Mouse (Mus musculus) midbrain, embryonic 11.5 days (tissue): Measurements from ENCODE around the gene Apon. TPM values are rescaled to one million over a fixed set of nuclear protein-coding genes. Genes with fewer than 3 reads are reported as not detected.
"Not testable (repeated sequence)": the region's sequence is repeated elsewhere in the genome, so short reads cannot be mapped to it uniquely, and the experiment has no call there.

Source experiments
- ATAC-seq: fragments of 200-750 bp; cut with Nextera tagmentation; 2 replicates; pipeline ENCODE4 v1.8.0; 2017; ENCODE audit warnings: moderate TSS enrichment, moderate library complexity; ENCODE audit not compliant: low FRiP score
- DNase-seq: peaks from one replicate; pipeline ENCODE4 v3.0.0; 2015; ENCODE audit warnings: low spot score; ENCODE audit errors: missing footprints
- H3K27ac ChIP-seq: fragments of 300-500 bp; sonication (generic); 2 replicates; pipeline ENCODE4 v1.5.1; 2014; ENCODE audit warnings: low read depth, low read length
- H3K27me3 ChIP-seq: fragments of 300-500 bp; sonication (generic); 2 replicates; pipeline ENCODE4 v1.6.1; 2014; ENCODE audit warnings: mild to moderate bottlenecking, low read length, moderate library complexity, mixed read lengths; ENCODE audit not compliant: control insufficient read depth, insufficient read depth
- H3K36me3 ChIP-seq: fragments of 300-500 bp; sonication (generic); 2 replicates; pipeline ENCODE4 v1.6.1; 2014; ENCODE audit warnings: mild to moderate bottlenecking, low read length, moderate library complexity, mixed read lengths; ENCODE audit not compliant: control insufficient read depth, insufficient read depth
- H3K4me1 ChIP-seq: fragments of 300-500 bp; sonication (generic); 2 replicates; pipeline ENCODE4 v1.6.1; 2014; ENCODE audit warnings: low read length; ENCODE audit not compliant: control insufficient read depth, insufficient read depth
- H3K4me2 ChIP-seq: fragments of 300-500 bp; sonication (generic); 2 replicates; pipeline ENCODE4 v1.6.1; 2014; ENCODE audit warnings: mild to moderate bottlenecking, moderate library complexity
- H3K4me3 ChIP-seq: fragments of 300-500 bp; sonication (generic); 2 replicates; pipeline ENCODE4 v1.5.1; 2014; ENCODE audit warnings: low read depth, low read length
- H3K9ac ChIP-seq: fragments of 300-500 bp; sonication (generic); 2 replicates; pipeline ENCODE4 v1.6.1; 2014; ENCODE audit warnings: low read length
- H3K9me3 ChIP-seq: fragments of 300-500 bp; sonication (generic); 2 replicates; pipeline ENCODE4 v1.6.1; 2016; ENCODE audit warnings: low read length; ENCODE audit not compliant: control insufficient read depth
- WGBS: fragments of 180-500 bp; shearing (Covaris S2); extraction: QIAGEN DNeasy Blood & Tissue Kit; methylation state at CpG from one replicate; pipeline ENCODE4 v1.1.7; 2014; 5-methylcytosine and 5-hydroxymethylcytosine counted together
- polyA plus RNA-seq: library from polyadenylated mRNA; unstranded; fragments of >200 nt; fragmentation: Nextera tagmentation; extraction: Ambion mirVana; gene quantifications from 2 replicates; pipeline ENCODE4 v1.2.1, GENCODE M21; 2014

The Apon gene
- polyA plus RNA-seq, 1 experiment from 2014 or later, result 0.22 TPM

DNA sequence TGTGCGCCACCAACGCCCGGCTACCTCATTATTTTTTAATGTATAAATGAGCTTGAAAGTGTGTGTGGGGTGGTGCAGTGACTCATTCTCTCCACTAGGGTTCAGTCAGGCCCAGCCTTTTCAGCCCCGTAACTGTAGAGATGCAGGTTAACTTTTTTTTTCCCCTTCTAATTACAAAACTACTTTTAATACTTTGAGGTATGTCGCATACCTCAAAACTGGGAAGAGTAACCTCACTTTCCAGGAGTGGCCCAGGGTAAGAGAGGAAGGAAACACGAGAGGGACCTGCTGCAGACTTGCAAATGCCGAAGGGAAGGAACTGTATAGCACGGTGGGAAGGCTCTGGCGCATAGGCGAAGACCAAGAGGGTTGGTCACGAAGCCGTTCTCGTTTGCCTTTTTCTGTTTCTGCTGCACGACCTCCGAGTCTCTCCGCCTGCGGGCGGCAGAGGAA lies 41.0 kb upstream of the Apon start:
- H3K36me3 ChIP-seq, result no peaks in the 10 kb centered on the region

DNA sequence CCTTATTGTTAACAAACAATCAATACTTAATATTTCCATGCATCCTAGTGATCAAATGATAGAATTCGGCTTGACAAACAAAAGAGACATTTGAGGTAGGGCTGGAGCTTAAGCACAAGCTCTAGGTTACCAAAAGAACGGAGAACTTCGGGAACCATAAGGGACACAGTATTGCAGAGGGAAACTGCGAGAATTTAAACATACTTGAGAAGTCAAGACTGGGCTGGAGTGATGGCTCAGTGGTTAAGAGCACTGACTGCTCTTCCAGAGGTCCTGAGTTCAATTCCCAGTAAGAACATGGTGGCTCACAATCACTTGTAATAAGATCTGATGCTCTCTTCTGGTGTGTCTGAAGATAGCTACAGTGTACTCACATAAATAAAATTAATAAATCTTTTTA lies 39.8 kb upstream of the Apon start:
- not testable (repeated sequence) for H3K9me3 ChIP-seq, DNase-seq, H3K4me1 ChIP-seq, ATAC-seq, H3K4me3 ChIP-seq, H3K27ac ChIP-seq, H3K4me2 ChIP-seq, H3K27me3 ChIP-seq, H3K36me3 ChIP-seq, H3K9ac ChIP-seq
- 84% methylated on average over 4 of the region's 4 CpGs for WGBS

More for the DNA sequence above, 41.0 kb upstream of the Apon start:
- no peak overlapping the region for H3K27ac ChIP-seq
- peak overlapping the region; percentile 41; the same call in 1 of the 2 replicates for H3K9ac ChIP-seq
- WGBS, result 4% methylated on average over 18 of the region's 18 CpGs
- H3K4me1 ChIP-seq, result peaks cover 5% of the 10 kb centered on the region; the same call in 1 of the 2 replicates
- no peaks in the 10 kb centered on the region for H3K9me3 ChIP-seq
- H3K4me3 ChIP-seq, result peak overlapping the region; percentile 23; the same call in 1 of the 2 replicates
- DNase-seq (peak; percentile 93), ATAC-seq (peak; percentile 47)
- H3K4me2 ChIP-seq, result peak overlapping the region; percentile 49
- 0 out of 2 replicates have a peak, but pooled peaks cover 3% of the 10 kb centered on the region for H3K27me3 ChIP-seq

DNA sequence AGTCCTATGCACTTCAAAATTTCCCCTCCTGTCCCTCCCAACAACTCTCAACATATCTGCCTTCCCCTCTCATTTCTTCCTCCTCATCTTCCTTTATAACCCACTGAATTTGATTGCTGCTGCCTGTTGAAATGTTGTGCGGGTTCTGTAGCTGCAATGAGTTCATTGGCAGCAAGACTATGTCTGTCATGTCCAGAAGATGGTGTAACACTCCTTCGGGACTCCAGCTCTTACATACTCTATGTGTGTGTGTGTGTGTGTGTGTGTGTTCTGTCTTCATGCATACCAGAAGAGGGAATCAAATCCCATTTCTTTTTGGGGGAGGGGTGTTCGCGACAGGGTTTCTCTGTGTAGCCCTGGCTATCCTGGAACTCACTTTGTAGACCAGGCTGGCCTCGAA lies 38.9 kb upstream of the Apon start:
- WGBS, result 84% methylated on average over 5 of the region's 5 CpGs
- Histone ChIP-seq H3K4me2 (no peak overlapping the region), H3K9ac (no peak overlapping the region), H3K27me3 (0 out of 2 replicates have a peak, but pooled peaks cover 3% of the 10 kb centered on the region), H3K36me3 (no peaks in the 10 kb centered on the region), H3K27ac (no peak overlapping the region), H3K4me1 (peaks cover 5% of the 10 kb centered on the region; the same call in 1 of the 2 replicates), H3K9me3 (no peaks in the 10 kb centered on the region), H3K4me3 (no peak overlapping the region)
- ATAC-seq, result no peak
- DNase-seq, result no peak

DNA sequence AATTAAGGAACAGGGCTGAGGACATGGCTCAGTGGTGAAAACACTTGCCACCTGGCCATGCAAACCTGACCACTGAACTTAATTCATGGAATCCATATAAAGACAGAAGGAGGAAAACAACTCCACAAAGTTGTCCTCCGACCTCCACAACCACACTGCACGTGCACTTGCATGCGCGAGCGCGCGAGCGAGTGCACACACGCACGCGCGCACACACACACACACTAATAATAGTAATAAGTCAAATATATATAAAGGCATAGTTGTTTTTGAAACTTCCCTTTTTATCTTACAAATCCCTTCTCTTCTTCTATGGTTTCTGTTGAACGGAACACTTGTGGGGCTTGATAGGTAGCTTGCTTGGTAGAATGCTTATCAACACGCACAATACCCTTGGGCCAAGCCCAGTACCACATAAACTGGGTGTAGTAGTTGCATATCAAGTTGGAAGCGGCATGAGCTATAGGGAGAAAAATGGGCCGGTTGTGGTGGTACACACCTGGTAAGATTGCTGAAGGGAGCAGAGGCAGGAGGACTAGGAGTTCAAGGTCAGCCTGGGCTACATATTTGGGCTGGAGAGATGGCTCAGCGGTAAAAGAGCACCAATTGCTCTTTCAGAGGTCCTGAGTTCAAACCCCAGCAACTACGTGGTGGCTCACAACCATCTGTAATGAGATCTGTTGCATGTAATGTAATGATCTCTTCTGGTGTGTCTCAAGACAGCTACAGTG lies 35.3 kb upstream of the Apon start:
- Histone ChIP-seq H3K9me3 (no peaks in the 10 kb centered on the region), H3K27ac (no peak overlapping the region), H3K4me1 (no peaks in the 10 kb centered on the region), H3K27me3 (no peaks in the 10 kb centered on the region), H3K36me3 (no peaks in the 10 kb centered on the region), H3K4me3 (no peak overlapping the region), H3K4me2 (no peak overlapping the region), H3K9ac (no peak overlapping the region)
- ATAC-seq (no peak), DNase-seq (no peak)
- WGBS, result 95% methylated on average over 18 of the region's 18 CpGs

DNA sequence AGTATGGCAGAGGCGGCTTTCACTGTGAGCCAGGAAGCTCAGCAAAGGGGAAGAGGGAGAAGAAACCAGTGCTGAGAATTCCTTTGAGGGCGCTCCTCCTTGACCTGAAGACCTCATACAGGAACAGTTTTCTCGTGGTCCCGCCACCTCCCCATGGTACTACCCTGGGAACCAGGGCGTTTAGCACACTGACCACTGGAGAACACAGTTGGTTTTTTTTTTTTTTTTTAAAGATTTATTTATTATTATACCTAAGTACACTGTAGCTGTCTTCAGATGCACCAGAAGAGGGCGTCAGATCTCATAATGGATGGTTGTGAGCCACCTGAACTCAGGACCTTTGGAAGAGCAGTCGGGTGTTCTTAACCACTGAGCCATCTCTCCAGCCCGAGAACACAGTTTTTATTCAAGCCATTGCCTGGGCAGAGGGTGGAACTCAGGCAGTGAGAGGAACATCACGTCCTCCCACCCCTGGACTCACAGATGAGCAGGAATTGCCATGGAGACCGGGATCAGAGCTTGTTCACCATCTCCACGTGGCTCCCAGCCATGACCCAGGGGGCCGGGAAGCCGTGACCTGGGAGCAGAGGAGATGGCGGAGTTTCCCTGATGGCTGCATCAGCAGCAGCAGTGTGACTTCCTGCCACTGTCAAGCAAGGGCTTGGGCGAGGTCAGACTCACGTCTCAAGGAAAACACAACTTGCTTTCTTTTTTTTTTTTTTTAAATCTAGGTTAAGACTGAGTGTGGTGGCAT lies 32.2 kb upstream of the Apon start:
- no peaks in the 10 kb centered on the region for H3K36me3 ChIP-seq
- DNase-seq (no peak), ATAC-seq (no peak)
- no peak overlapping the region for H3K9ac ChIP-seq
- H3K9me3 ChIP-seq, result no peaks in the 10 kb centered on the region
- no peak overlapping the region for H3K4me2 ChIP-seq
- no peaks in the 10 kb centered on the region for H3K27me3 ChIP-seq
- WGBS, result 59% methylated on average over 16 of the region's 16 CpGs
- H3K4me3 ChIP-seq, result no peak overlapping the region
- no peak overlapping the region for H3K27ac ChIP-seq
- peaks cover 10% of the 10 kb centered on the region for H3K4me1 ChIP-seq

DNA sequence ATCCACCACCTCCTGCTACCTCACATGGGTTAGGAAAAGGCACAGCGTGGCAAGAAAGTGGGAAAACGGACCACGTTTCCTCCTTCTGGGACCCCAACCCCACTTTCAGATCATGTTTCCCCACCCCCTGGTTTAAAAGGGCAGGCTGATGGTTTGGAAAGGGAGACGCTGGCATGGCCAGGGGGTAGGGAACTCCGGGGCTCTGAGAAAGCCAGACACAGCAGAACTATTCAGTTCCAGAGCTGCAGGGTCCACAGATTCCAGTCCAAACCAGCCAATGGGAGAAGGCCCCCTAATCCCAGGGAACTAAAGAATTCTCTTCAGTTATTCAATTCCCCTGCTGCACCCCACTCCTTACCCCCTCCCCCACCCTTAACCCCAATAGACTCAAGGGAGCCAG lies 28.8 kb upstream of the Apon start:
- no peak overlapping the region for H3K9ac ChIP-seq
- no peak for ATAC-seq
- no peaks in the 10 kb centered on the region for H3K27me3 ChIP-seq
- H3K36me3 ChIP-seq, result no peaks in the 10 kb centered on the region
- no peak for DNase-seq
- H3K4me1 ChIP-seq, result peaks cover 10% of the 10 kb centered on the region
- no peak overlapping the region for H3K4me2 ChIP-seq
- H3K9me3 ChIP-seq, result no peaks in the 10 kb centered on the region
- no peak overlapping the region for H3K4me3 ChIP-seq
- WGBS, result 30% methylated on average over 5 of the region's 5 CpGs
- H3K27ac ChIP-seq, result no peak overlapping the region

DNA sequence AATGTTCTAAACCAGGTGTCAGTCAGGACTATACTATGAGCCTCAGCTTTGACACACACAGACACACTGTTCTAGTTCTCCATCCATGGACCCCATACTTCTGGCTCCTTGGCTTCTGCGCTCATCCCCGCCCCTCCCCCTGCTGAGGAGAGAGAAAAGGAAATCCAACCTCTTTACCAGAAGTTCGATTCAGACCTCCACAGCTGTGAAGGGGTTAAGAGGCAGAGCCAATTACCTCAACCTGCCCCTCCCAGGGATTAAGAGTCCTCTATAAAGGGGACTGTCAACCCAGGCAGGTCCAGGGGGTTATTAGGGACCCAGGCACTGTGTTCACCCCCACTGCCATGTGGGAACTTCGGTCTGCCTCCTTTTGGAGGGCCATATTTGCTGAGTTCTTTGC lies 28.4 kb upstream of the Apon start, which contains the start of gene Mip:
TSS of gene Mip (plus strand) at position 301 of the 400 bp plus-strand sequence.
- 22% methylated on average over 4 of the region's 4 CpGs for WGBS
- H3K4me3 ChIP-seq, result no peak within 1 kb of the TSS

DNA sequence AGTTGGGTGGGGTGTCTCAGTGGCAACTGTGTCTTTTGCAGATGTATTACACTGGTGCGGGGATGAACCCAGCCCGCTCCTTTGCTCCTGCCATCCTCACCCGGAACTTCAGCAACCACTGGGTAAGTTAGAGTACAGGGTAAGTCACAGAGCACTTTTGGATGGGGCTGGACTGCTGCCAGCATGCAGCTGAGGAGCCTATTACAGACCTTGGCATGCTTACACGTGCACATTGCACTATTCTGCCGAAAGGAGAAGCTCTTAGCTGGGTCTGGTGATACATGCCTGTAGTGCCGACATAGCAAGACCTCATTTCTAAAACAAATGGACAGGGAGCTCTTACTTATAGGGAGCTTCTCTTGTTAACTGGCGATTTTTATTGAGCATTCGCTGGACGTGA lies 26.3 kb upstream of the Apon start:
- ATAC-seq, result no peak
- DNase-seq, result no peak
- H3K4me1 ChIP-seq, result peaks cover 16% of the 10 kb centered on the region
- no peak overlapping the region for H3K27ac ChIP-seq
- WGBS, result 90% methylated on average over 9 of the region's 9 CpGs
- no peak overlapping the region for H3K4me3 ChIP-seq
- no peaks in the 10 kb centered on the region for H3K9me3 ChIP-seq
- H3K4me2 ChIP-seq, result no peak overlapping the region
- no peaks in the 10 kb centered on the region for H3K36me3 ChIP-seq
- no peaks in the 10 kb centered on the region for H3K27me3 ChIP-seq
- no peak overlapping the region for H3K9ac ChIP-seq

More for the DNA sequence above, 28.4 kb upstream of the Apon start, which contains the start of gene Mip:
- ATAC-seq (no peak), DNase-seq (no peak)
- H3K4me2 ChIP-seq, result no peak within 1 kb of the TSS
- no peak within 1 kb of the TSS for H3K27ac ChIP-seq
- no peaks in the 10 kb centered on the region for H3K9me3 ChIP-seq
- no peak within 1 kb of the TSS for H3K9ac ChIP-seq
- H3K27me3 ChIP-seq, result no peaks in the 10 kb centered on the region
- H3K4me1 ChIP-seq, result peaks cover 10% of the 10 kb centered on the region
- no peaks in the 10 kb centered on the region for H3K36me3 ChIP-seq

DNA sequence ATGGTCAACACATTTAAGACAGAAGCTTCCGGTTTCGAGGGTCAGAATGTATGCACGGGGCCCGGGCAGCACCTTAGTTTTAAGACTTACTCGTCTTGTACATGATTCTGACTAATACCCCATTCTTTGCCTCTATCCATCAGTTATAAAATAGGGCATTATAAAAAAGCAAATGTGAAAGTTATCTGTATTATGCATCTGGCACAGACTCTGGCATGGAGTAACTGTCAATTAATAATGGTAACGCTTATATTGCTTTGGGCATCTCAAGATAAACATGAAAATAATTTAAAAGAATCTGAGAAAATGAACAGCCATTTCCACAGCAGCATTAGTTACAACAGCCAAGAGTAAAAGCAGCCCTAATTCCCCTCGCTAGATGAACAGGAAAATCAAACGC lies 25.9 kb upstream of the Apon start:
- Histone ChIP-seq H3K9me3 (no peaks in the 10 kb centered on the region), H3K27me3 (no peaks in the 10 kb centered on the region), H3K9ac (no peak overlapping the region), H3K4me1 (peaks cover 18% of the 10 kb centered on the region), H3K4me3 (no peak overlapping the region), H3K36me3 (no peaks in the 10 kb centered on the region), H3K4me2 (no peak overlapping the region), H3K27ac (no peak overlapping the region)
- ATAC-seq (no peak), DNase-seq (no peak)
- WGBS, result 91% methylated on average over 8 of the region's 8 CpGs
